Mouse (Mus musculus): ENCODE measurements at regions not wholly inside any gene's neighbourhood (a gene's known extent, or its start where the extent isn't known, plus 50 kb on each side); places are given as distances from the start of the nearest gene placed in this dataset.
A peak's percentile ranks its signal among the peaks of the same experiment; 100 is the strongest.

DNA sequence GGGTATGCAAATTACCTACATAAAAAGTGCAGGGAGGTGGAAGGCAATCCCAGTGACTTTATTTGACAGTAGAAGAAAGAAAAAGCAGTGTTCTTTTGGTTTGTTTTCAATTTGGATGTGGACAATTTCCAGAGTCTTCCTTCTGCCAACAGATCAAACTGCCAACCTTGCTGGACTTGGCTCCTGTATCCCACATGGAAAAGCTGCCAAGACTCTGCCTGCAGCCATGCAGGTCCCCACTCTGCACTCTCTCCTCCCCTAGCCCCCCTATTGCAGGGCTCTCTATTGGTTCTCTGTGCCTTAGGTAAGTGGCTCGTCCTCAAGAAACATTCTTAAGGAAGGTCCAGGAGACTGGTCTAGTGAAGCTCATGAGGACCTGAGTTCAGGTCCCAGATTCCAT lies 255.2 kb upstream of the Arpp21 start:
- H3K4me3 ChIP-seq: no peak overlapping the region
- intact Hi-C loops (cut with DNase I): no loop called here
- H3K27ac ChIP-seq: no peak overlapping the region
- DNase-seq: no peak
- TF ChIP-seq CTCF (IDR thresholded peaks at IDR 0.05): no peak

DNA sequence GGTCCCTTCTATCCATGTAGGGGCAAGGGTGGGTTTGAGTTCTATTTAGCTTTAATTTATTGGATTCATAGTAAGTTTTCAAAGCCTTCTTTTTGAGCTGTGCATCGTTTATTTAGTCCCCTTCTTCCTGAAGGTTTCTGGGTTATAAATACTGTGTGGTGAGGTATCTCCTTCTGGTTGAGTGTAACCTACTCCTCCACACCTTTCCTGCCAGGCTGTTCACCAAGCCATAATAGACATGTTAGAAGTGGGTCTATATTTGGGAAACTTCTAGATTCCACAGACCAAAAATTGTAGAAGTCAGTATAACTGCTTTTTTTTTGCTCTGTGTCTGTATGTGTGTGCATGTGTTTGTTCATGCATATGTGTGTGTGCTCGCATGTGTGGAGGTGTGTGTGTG lies 240.9 kb upstream of the Arpp21 start:
- intact Hi-C loops (cut with DNase I): no loop called here
- TF ChIP-seq CTCF (IDR thresholded peaks at IDR 0.05): no peak
- Histone ChIP-seq H3K4me3 (no peak overlapping the region), H3K27ac (no peak overlapping the region)
- no peak for DNase-seq

DNA sequence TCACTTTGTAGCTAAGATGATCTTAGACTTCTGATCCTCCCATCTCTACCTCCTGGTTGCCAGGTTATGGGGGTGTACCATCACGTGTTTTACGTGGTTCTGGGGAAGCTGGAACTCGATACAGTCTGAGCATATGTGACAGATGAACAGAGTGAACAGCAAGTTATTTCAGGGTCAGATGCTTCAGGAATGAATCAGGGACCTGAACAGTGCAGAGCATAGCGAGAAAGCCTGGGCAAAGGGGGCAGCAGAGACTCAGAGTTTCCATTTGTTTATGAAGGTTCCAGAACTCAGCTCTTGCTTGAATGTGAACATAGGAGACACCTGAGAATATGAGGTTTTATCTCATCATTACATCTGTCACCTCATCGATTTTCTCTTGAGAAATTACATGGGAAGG lies 221.9 kb upstream of the Arpp21 start:
- intact Hi-C loops (cut with DNase I): no loop called here
- no peak for DNase-seq
- Histone ChIP-seq H3K27ac (no peak overlapping the region), H3K4me3 (no peak overlapping the region)
- TF ChIP-seq CTCF (IDR thresholded peaks at IDR 0.05): no peak

DNA sequence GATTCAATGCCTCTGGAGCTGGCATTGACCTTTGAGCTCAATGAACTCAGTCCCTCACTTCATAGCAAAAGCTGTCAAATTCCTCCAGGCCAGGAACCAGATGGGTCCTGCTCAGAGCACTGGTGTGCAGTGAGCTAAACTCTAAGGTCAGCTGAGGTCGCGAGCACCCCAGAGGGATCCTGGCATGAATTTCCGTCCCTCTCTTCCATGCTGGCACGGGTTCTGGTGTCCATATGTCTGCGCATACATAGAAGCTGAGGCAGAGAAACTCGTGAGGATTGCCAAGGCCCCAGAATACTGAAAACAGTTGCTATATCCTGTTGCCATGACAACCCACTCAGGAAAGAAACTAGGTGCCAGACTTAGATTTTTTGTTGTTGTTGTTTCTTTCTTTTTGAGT lies 219.0 kb upstream of the Arpp21 start:
- no peak overlapping the region for H3K27ac ChIP-seq
- no peak for TF ChIP-seq CTCF (IDR thresholded peaks at IDR 0.05)
- H3K4me3 ChIP-seq: no peak overlapping the region
- DNase-seq: no peak
- intact Hi-C loops (cut with DNase I): no loop called here

DNA sequence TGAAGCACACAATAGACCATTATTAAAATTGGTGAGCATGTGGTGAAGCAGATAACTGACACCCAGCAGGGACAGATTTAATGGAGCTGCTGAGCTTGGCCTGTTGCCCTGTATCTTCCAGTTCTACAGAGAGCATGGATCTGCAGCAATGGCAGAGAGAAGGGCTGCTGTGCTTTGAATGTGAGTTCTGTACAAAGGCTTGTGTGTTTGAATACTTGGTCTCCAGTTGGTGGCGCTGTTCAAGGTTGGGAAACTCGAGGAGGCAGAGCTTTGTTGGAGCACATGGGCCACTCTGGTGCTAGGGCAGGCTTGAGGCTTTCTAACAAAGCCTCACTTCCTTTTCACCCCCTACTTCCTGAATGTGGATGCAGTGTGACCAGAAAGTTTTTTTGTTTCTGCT lies 211.8 kb upstream of the Arpp21 start:
- Histone ChIP-seq H3K27ac (no peak overlapping the region), H3K4me3 (no peak overlapping the region)
- DNase-seq: no peak
- intact Hi-C loops (cut with DNase I): no loop called here
- TF ChIP-seq CTCF (IDR thresholded peaks at IDR 0.05): 0 out of 2 replicates have a peak, but pooled peaks have one; percentile 3

DNA sequence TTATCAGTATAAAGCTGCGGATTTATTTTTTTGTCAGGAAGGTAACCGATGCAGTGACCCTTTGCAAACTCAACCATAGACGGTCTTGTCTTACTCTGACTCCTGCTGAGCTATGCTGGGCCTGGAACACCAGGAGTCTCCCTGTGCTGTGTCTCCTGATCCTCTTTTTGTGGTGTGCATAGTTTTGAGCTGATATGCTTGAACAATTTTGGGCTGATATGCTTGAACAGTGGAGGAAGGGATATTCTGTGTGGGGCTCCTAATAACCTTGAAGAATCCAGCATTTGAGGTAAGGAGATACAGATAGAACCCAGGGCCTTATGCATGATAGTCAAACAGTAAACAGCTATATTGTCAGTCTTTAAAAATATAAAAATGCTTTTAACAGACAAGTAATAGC lies 211.2 kb upstream of the Arpp21 start:
- TF ChIP-seq CTCF (IDR thresholded peaks at IDR 0.05): no peak
- no peak for DNase-seq
- Histone ChIP-seq H3K4me3 (no peak overlapping the region), H3K27ac (no peak overlapping the region)
- intact Hi-C loops (cut with DNase I): no loop called here

DNA sequence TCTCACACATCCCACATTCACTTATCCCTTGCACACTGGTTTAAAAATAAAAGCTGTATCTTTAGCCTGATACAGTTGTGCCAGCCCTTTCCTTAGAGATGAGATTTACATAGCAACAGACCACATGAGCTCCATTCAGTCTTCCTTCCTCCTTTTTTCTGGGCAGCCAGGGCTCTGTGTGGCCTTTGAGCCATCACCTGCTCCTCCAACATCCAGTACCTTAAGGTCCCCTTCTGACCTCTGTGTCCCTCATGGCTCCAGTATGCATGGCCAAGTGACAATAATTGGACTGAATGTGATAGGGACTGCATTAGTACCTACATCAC lies 210.3 kb upstream of the Arpp21 start:
- intact Hi-C loops (cut with DNase I): no loop called here
- no peak for TF ChIP-seq CTCF (IDR thresholded peaks at IDR 0.05)
- no peak for DNase-seq
- Histone ChIP-seq H3K27ac (no peak overlapping the region), H3K4me3 (no peak overlapping the region)

DNA sequence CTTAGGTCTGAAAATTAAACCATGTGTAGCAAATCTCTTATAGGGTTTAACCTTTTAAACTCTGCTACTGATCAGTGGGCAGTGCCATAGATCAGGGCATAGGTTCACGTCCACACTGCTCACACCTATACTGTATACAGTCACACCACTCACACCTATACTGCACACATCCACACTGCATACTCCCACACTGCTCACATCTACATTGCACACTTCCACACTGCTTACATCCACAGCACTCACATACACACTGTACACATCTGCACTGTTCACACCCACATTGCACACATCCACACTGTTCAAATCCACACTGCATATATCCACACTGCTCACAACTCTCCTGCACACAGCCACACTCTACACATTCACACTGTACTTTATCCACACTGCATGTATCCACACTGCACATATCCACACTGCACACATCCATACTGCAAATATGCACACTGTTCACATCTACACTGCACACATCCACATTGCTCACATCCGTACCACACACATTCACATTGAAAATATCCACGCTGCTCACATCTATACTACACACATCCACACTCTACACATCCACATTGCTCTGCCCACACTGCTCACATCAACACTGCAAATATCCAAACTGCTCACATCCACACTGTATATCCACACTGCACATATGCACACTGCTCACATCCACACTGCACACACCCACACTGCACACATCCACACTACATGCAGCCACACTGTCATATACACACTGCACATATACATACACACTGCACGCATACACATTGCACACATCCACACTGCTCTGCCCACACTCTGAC lies 209.7 kb upstream of the Arpp21 start:
- no peak for DNase-seq
- Histone ChIP-seq H3K4me3 (no peak overlapping the region), H3K27ac (no peak overlapping the region)
- intact Hi-C loops (cut with DNase I): no loop called here
- no peak for TF ChIP-seq CTCF (IDR thresholded peaks at IDR 0.05)

DNA sequence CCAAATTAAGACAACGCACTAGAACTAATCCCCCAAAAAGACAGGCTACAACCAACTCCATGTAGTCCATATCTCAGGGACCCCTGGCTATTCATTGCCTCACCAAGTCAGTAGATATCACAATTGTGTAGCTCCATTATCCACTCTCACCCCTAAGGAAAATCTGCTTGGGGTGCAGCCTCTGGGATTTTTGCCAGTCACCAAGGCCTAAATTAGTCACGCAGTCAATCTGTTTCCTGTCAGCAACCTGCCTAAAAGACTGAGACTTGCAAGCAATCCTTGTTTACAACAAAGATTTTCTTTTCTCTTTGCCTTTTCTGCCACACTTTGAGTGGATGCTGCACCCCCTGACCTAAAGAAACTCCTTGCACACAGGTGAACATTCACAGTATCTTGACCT lies 208.5 kb upstream of the Arpp21 start:
- intact Hi-C loops (cut with DNase I): no loop called here
- TF ChIP-seq CTCF (IDR thresholded peaks at IDR 0.05): no peak
- no peak for DNase-seq
- H3K27ac ChIP-seq: no peak overlapping the region
- H3K4me3 ChIP-seq: no peak overlapping the region

DNA sequence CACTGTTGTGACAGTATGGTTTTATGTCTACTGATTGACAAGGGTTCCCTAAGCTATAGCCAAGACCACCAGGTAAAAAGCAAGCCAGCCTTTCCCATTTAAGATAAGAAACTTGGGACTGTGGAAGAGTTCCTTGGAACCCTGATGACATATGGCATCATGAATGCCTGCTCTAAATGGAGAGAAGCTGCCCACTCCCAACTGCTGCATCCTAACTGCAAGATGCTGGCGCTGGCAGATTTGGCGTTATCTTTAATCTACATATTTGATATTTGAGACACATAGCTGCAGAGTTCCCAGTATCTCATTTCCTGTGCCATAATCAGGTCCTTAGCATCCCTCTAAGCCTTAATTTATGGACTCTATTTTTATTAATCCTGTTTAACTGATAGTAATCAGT lies 200.4 kb upstream of the Arpp21 start:
- intact Hi-C loops (cut with DNase I): no loop called here
- no peak for DNase-seq

DNA sequence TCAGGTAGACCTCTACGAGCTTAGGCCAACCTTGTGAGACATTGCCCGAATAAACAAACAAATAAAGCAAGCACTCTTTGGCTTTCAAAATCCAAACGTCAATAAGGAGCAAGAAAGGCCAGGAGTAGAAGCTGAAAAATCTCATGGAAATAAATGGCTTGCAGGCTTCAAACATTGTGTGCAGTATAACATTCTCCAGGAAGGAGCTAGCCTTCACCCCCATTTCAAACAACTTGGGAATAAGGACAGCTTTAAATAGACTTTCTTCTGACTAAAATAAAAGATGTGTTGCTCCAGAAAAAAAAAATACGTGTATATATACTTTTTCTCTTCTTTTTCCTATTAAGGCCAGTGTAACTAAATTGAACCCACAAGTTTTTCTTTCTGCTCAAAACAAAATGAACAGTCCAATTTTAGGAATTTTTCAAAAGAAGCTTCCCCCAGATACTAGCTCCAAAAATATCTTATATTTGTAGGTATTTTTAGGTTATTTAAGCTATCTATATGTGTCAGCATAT lies 196.2 kb upstream of the Arpp21 start:
- H3K4me3 ChIP-seq: no peak overlapping the region
- intact Hi-C loops (cut with DNase I): no loop called here
- DNase-seq: no peak
- TF ChIP-seq CTCF (IDR thresholded peaks at IDR 0.05): no peak
- H3K27ac ChIP-seq: no peak overlapping the region

More for the DNA sequence above, 200.4 kb upstream of the Arpp21 start:
- no peak overlapping the region for H3K27ac ChIP-seq
- no peak for TF ChIP-seq CTCF (IDR thresholded peaks at IDR 0.05)
- no peak overlapping the region for H3K4me3 ChIP-seq

DNA sequence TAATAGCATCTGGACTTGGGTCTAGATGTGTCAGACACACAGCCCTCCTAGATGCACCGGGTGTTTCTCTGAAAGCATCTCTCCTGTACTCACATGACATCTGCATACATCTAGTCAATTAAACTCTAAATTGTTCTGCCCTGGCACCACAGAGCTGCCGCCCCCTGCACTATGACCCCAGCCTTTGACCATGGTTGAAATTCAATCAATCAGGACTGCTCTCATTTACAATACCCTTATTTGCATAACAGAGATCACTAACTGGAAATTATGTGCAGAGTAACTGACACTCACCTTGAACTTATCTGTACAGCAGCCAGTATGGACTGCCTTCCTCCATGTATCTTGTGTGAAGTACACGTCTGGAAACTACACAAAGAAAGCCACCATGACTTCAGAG lies 193.5 kb upstream of the Arpp21 start:
- H3K27ac ChIP-seq: no peak overlapping the region
- DNase-seq: no peak
- H3K4me3 ChIP-seq: no peak overlapping the region
- intact Hi-C loops (cut with DNase I): no loop called here
- no peak for TF ChIP-seq CTCF (IDR thresholded peaks at IDR 0.05)

DNA sequence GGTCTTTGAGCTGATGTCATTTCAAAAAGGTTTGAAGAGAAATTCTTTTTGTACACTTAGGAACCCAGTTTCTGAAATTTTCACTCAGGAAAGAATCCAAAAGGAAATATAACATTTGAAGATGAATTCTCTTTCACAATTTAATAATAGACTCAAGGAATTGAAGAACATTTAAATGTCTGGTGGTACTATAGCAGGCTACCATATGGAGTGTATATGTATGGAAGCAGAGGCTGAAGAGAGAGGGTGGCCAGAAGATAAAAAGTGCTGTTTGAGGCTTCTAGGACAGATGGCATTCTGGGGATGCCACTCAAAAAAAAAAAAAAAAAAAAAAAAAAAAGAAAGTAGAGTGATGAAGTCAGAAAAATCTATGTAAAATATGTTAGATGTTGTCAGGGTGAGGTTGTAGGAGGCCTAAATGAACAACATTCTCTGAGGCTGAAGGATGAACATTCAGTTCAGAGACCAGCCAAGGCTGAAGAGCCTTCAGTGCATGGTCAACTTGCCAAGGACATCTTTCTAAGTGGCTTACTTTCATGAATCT lies 170.1 kb upstream of the Arpp21 start:
- intact Hi-C loops (cut with DNase I): no loop called here

DNA sequence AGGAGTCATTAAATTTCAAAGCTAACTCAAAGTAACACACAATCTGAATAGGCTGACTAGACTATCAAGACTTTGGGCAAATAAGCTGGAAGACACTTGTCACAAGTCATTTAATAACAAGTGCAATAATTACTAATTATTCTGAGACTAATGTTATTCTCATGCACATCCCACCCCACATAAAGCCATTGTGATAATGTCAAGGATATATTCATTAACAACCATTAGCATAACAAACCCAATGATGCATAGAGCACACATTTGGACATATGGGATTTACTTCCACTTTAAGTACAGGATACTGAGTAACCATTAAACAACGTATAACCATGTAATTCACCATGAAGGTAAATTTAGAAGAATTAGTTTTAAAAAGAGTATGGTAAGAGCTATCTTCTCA lies 135.0 kb upstream of the Arpp21 start:
- no peak overlapping the region for H3K4me3 ChIP-seq
- TF ChIP-seq CTCF (IDR thresholded peaks at IDR 0.05): no peak
- intact Hi-C loops (cut with DNase I): no loop called here

More for the DNA sequence above, 170.1 kb upstream of the Arpp21 start:
- H3K27ac ChIP-seq: no peak overlapping the region
- no peak for DNase-seq
- H3K4me3 ChIP-seq: no peak overlapping the region
- TF ChIP-seq CTCF (IDR thresholded peaks at IDR 0.05): no peak

More for the DNA sequence above, 135.0 kb upstream of the Arpp21 start:
- no peak for DNase-seq
- no peak overlapping the region for H3K27ac ChIP-seq
